Mouse (Mus musculus) WW6 (cell line): ENCODE measurements around the gene Slc16a8.
"Not testable (repeated sequence)": the region's sequence is repeated elsewhere in the genome, so short reads cannot be mapped to it uniquely, and the experiment has no call there.

Experiments
- DNase-seq: peaks from one replicate; pipeline ENCODE4 v3.0.0-alpha.2; 2013; ENCODE audit warnings: low read depth, low spot score

Gene Slc16a8

DNA sequence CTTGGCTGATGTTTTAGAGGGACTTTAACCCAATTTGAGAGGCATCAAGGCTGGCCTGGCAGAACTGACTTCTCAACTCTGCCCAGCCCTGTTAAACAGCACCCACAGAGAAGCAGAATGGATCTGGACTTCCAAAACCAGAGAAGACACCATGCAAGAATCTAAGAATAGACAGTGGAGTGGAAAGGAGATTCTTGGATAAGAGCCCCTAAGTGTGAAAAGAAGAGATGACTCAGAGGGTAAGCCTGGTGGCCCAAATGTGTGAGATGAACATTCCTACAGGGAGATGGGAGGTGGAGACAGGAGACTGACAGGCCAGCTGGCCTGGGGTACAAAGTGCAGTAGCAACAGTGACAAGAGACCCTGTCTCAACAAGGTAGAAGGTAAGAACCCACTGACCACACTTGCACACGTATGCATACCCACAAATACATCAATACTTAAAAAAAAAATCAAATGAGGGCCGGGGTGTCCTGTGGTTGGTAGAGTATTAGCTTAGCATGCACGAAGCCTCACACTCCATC lies 8.3 kb upstream of the Slc16a8 start:
- DNase-seq = no peak

DNA sequence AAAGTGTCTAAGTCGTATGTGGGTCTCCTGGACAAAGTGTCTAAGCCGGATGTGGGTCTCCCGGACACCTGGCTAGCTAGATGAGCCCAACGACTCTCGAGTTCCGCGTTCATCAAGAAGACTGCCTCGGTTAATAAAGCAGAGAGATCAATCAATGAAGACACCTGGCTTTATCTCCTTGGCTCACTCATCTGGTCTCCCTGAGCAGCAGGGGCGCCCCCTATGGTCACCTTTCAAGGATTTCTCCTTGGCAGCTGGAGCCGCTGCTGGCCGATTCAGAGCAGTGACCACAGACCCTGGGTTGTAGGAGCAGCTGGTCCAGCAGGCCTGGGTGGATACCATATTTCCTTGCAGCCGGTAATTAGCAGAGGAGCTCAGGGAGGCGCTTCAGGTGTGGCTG lies 7.8 kb upstream of the Slc16a8 start:
- no peak for DNase-seq

DNA sequence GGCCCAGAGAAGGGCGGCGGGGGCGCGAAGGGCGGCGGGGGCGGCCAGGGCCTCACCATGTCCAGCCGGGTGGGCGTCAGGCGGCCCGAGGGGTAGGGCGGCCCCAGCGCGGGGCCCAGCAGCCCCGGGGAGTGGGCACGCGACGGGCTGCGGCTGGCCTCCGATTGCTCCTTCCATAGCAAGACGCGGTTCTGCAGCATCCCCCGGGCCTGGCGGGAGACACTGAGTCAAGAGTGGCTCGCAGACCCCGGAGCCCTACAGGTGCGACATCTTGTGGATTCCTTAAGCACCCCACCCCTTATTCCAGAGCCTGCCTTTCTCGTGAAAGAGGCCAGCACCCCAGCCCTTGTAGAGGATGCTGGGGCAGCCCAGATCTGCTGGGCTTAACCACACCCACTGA lies 7.2 kb upstream of the Slc16a8 start:
- DNase-seq = no peak

DNA sequence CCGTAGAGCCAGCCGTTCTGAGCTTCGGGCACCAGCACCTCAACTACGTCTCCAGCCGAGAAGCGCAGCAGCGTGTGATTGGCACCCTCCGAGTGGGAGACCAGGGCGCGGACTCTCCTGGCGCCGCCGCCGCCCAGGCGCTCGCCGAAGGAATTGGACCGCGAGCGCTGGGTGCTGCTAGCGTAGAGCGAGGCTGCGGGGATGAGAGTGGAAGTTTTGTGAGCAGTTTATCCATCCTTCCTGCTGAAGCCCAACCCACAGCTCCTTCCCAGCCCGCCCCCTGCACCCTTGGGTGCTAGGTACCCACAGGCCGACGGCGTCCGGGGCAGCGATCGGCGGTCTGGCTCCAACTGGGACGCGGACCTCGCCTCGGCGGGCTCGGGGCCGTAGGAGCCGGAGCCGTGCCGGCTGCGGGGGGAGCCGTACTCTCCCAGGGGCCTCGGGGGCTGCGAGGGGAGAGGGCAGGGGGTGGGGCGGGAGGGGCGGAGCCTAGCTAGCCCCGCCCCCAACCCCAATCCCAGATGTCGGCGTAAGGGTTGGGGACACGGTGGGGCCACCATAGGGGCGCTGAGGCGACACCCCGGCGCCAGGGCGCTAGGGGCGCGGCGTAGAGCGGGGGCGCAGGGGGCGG lies 6.6 kb upstream of the Slc16a8 start:
- no peak for DNase-seq

DNA sequence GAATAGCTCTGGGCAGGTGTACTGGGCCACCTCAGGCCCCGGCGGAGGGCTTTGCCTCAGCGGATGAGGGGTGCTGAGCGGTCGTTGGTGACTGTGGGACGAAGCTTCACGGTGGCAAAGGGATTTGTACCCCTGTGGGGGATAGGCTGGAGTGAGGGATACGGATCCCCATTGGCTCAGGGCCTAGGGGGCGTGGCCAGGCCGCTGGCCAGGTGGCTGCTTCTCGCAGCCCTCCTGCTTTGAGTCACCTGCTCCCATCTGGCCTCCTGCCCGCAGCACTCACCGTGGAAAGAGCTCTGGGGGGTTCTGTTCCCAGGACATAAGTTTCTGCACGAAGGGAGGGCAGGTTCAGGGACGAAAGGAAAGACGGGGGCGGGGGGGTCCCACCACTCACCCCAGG lies 4.0 kb upstream of the Slc16a8 start:
- no peak for DNase-seq

DNA sequence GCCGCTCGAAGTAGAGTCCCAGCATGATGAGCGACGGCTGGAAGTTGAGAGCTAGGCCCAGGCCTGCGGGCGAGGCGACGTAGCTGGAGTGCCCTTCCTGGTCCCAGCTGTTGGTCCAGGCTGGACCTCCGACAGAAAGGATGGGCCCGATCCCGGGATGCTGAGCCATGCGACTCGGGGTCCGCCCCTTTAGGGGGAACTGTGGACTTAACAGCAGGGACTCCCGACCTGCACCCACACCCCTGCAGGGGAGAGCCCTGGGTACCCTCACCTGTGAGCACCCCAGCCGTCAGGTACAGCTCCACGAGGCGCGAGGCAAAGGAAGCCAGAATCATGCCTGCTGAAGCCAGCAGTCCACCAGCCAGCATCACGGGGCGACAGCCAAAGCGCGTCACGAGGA lies 2.0 kb downstream of the Slc16a8 start:
- DNase-seq = no peak

DNA sequence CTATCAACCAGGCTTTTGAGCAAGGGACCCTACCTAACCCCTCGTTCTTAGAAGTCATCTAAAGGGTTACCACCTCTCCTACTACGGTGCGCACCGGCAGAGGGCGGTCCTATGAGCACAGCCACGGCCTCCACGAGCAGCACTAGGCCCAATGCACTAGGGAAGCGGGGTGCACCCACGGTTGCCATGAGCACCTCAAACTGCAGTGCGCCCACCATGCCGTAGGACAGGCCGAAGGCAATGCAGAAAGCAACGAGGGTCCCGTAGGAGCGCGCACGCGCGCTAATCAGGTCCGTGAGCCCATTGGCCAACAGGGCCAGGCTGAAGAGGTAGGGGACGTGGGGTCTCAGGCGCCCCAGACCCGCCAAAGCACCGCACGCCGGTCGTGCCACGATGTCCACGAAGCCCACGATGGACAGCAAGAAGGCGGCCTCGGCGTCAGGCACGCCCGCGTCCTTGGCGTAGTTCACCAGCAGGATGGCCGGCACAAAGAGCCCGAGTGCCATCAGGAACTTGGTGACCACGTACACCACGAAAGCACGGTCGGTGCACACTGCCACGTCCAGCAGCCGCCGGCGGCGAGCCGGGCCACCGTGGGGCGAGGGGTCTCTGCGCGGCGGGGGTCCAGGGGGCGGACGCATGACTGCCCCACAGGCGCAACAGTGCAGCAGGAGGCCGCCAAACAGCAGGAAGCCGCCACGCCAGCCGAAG lies 2.6 kb downstream of the Slc16a8 start:
- DNase-seq = no peak

DNA sequence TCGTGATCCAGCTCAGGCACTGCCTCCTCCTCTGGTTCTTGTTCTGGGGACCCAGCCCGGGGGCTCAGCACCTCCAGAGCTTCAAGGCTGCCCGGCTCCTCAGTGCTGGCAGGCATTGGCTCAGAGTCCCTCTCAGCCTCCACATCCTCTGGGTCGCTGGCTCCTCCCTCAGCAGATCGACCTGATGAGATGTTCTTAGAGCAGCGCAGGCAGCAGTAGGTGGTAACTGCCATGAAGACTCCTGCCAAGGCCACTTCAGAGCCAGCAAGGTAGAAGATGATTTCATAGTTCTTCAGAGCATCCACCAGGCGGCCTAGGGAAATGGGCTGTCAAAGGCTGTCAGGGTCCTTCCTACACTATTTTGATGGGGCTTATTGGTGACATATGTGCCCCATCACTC lies 3.4 kb downstream of the Slc16a8 start:
- DNase-seq = no peak

DNA sequence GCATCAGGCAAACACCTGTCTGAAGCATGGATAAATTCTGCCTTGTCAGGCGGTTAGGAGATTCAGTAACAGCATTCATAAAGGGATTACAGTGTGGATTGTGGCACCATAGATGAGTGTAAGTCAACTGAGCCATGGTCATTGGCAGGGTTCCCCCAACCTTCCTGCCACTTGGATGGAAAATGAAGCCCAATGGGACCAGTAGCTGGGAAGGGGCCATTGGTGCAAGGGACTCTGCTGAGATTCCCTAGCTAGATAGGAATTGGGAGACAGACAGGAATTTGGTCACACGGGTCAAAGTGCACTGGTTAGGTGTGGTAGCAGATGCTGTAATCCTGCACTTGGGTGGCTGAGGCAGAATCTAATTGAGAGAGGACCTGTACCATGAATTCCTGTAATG lies 4.3 kb downstream of the Slc16a8 start:
- no peak for DNase-seq

DNA sequence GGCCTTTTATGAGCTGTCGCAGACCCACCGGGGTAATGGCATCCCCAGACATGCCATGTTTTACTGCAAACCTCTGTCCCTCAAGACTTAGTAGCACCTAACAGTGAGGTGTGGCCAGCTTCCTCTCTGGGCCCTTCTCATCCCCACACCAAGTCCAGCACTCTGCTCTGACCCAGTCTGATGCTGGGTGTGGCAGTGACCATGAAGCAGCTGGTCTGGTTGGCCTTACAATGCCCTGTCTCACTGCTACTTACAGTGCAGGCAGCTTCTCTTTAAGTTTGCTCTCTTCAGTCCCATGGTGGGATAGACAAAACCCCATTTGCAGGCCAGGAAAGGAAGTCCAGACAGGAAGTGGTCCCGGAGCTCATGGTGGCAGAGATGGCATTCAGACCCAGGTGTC lies 9.2 kb downstream of the Slc16a8 start:
- no peak for DNase-seq

DNA sequence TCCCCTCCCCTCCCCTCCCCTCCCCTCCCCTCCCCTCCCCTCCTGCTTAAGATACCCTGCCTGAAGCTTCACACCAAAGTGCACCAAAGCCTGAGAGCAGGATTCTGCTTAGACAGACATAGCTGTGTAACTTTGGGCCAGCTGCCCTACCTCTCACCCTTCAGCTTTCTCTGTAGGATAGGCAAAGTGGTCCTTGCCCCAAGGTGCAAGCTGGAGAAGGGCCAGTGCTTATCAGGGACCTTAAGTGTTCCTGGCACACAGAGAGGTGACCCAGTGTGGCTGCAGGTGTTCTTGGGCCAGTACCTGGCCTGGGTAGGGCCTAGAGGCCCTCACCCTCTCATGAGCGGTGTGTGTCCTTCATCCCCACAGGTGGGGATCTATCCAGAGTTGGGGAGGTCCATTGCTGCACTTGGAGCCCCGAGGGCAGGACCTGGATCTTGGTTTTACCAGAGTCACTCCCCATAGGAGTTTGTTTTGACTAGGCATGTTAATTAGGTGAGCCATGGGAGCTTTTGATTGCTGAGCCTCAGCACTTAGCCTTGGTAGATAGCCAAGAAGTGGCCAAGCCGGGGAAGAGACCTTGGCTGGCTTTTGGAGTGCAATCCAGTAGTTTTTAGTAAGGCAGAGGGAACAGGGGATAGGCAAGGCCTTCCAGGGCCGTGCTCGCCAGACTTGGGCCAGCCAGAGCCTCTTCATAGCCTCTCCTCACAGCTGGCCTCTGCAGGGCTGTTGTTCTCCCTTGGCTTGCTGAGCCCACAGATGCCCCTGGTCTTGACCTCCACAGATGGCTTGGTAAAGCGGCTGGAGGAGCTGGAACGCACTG lies 10.3 kb downstream of the Slc16a8 start:
- DNase-seq = no peak

- DNase-seq = peak; percentile 89
Observed at GRCm38 (mm10) chr15:79243234-79244042, 11.1 kb downstream of the Slc16a8 start.

GRCm38 (mm10) chr15:79242574-79243233 lies 11.9 kb downstream of the Slc16a8 start:
- DNase-seq = no peak

GRCm38 (mm10) chr15:79238036-79238435 lies 16.5 kb downstream of the Slc16a8 start:
- no peak for DNase-seq

- no peak for DNase-seq
Observed at GRCm38 (mm10) chr15:79235268-79235667, 19.3 kb downstream of the Slc16a8 start.

DNA sequence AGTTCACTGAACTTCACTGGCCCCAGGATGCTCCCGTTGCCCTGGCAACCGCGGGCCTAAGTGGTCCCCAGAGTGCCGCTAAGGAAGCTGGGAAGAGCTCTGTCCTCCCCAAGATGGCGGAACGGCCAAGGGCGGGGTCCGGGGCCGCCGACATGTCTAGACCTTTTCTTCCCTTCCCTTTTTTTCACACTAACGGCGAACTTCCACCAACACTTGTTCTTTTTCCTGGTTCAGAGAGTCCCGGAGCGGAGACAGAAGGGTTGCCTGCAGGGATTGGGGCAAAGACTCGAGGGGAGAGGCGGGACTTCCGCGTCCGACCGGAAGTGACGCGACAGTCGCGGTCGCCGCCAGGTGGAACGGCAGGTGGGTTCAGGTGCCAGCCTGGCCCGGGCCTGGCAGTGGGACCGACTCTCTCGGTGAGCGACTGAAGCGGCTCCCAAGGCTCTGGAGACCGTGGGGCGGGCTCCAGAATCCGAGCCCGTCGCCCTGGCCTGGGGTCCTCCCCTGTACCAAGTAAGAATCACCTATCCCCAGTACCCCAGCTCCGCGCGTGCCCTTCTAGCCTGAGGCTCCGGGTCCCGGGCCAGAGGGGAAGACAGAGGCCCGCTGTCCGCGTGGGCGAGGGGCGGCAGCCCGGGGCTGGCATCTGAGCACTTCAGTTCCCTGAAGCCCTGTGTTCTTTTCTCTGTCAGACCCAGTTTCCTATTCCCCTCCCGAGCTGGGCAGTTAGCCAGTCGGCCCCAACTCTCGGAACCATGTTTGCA lies 25.3 kb downstream of the Slc16a8 start, which contains the start of the genes Pick1 and Gm49486:
TSS of gene Pick1 (plus strand) at position 116 of the 764 bp plus-strand sequence.
TSS of gene Gm49486 (plus strand) at position 334 of the 764 bp plus-strand sequence.
- DNase-seq = peak; percentile 80

DNA sequence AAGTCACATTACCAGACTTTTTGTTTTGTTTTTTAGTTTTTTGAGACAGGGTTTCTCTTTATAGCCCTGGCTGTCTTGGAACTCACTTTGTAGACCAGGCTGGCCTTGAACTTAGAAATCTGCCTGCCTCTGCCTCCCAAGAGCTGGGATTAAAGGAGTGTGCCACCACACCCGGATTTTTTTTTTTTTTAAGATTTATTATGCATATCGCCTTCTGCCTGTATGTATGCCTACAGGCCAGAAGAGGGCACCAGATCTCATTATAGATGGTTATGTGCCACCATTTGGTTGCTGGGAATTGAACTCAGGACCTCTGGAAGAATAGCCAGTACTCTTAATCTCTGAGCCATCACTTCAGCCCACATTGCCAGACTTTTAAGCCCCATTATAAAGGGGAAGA lies 28.8 kb downstream of the Slc16a8 start:
- DNase-seq = not testable (repeated sequence)

DNA sequence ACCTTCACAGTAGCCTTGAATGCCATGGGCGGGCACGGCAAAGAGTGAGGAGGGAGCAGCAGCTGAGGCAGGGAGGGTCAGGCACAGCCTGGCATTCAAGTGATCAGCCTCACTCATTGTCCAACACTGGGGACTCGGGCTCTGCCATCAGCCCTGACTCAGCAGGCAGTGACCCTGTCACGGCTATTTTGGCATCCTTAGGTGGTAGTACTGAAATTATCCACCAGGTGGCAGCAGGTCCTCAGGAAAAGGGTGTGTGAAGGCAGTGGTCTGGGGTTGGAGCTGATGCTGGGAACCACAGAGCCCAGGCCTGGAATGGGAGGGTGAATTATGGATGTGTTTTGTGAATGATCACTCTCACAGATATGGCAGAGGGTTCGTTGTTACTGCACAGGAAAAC lies 29.9 kb downstream of the Slc16a8 start:
- DNase-seq = peak; percentile 61

GRCm38 (mm10) chr15:79223641-79224040 lies 30.9 kb downstream of the Slc16a8 start:
- DNase-seq = no peak

GRCm38 (mm10) chr15:79219572-79219971 lies 35.0 kb downstream of the Slc16a8 start:
- no peak for DNase-seq
